Mouse (Mus musculus): ENCODE results near the gene Letm1. TPM values are rescaled to one million over a fixed set of nuclear protein-coding genes. Genes with fewer than 3 reads are reported as not detected.

The Letm1 gene
- polyA plus RNA-seq, 1 experiment from 2014 or later: 12.9 TPM

DNA sequence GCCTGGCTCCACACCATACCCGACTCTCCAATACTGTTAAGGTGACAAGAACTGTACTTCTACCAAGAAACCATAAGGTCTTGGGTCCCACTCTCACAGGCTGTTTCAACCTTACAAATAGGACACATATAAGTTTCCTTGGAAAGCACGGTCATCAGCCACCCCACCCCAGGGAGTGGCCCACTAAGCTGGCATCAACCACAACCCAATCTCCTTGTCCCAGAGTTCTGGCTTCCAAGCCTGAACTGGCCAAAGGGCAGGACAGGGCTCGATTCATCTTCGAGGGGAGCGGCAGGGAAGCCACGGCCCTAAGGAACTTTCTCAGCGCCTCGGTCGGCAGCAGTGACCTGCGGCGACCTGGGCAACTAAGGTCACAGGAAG is 663 bp downstream of the Letm1 start:
- peaks cover 15% of the 10 kb centered on the region for H3K4me1 ChIP-seq (ENCODE audit: control insufficient read depth, low read depth, low read length)
- no peaks in the 10 kb centered on the region for H3K27me3 ChIP-seq (ENCODE audit: control insufficient read depth, insufficient read depth, low read depth, low read length)
- peak overlapping the region; percentile 95 for H3K4me3 ChIP-seq (ENCODE audit: low read depth, low read length)
- no peaks in the 10 kb centered on the region for H3K36me3 ChIP-seq (ENCODE audit: control insufficient read depth, insufficient read depth)
- H3K27ac ChIP-seq (ENCODE audit: low read length): peak overlapping the region; percentile 53; the same call in 1 of the 2 replicates
- WGBS (ENCODE audit: insufficient replicate concordance): 3% methylated on average over 11 of the region's 11 CpGs
- peak; percentile 31 for ATAC-seq (ENCODE audit: low read depth)
- H3K9me3 ChIP-seq (replicated peaks; ENCODE audit: control insufficient read depth, low read length): no peaks in the 10 kb centered on the region
- H3K4me2 ChIP-seq (ENCODE audit: low read depth, low read length): peak overlapping the region; percentile 82
- peak overlapping the region; percentile 87 for H3K9ac ChIP-seq (ENCODE audit: low read depth, low read length)

DNA sequence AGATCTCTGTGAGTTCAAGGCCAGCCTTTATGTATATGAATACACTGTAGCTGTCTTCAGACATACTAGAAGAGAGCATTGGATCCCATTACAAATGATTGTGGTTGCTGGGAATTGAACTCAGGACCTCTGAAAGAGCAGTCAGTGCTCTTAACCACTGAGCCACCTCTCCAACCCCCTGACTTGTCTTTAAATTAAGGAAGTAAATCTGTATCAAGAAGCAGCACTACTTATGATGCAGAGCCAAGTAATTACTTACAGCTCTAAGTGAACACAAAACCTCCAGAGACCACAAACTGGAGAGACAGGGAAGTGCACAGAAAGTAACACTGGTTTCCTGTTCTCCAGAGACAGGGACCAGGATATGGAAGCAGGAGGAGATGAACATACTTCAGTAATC is 5.4 kb downstream of the Letm1 start:
- Histone ChIP-seq H3K27me3 (ENCODE audit: control insufficient read depth, insufficient read depth, low read depth, low read length) (no peaks in the 10 kb centered on the region), H3K9ac (ENCODE audit: low read depth, low read length) (no peak overlapping the region), H3K27ac (ENCODE audit: low read length) (no peak overlapping the region), H3K4me3 (ENCODE audit: low read depth, low read length) (no peak overlapping the region), H3K9me3 (replicated peaks; ENCODE audit: control insufficient read depth, low read length) (no peaks in the 10 kb centered on the region), H3K4me2 (ENCODE audit: low read depth, low read length) (no peak overlapping the region), H3K36me3 (ENCODE audit: control insufficient read depth, insufficient read depth) (no peaks in the 10 kb centered on the region), H3K4me1 (ENCODE audit: control insufficient read depth, low read depth, low read length) (peaks cover 9% of the 10 kb centered on the region)
- ATAC-seq (ENCODE audit: low read depth): no peak

DNA sequence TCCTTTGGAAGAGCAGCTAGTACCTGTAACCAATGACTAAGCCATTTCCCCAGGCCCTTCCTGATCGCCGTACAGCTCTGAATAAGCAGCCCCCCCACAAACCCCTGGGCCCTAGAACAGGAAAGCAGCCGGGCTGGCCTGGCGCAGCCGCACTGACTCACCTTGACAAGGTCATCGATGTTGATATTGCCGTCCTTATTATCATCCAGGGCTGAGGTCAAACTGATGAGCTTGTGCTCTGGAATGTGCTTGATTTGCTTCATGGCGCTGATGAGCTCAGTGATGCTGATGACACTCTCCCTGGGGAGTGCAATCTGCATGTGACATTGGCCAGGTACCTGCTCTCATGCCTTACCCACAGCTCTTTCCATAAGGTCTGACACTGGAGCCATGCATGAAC is 39.1 kb downstream of the Letm1 start:
- no peaks in the 10 kb centered on the region for H3K27me3 ChIP-seq (ENCODE audit: control insufficient read depth, insufficient read depth, low read depth, low read length)
- H3K9me3 ChIP-seq (replicated peaks; ENCODE audit: control insufficient read depth, low read length): no peaks in the 10 kb centered on the region
- no peak overlapping the region for H3K4me3 ChIP-seq (ENCODE audit: low read depth, low read length)
- H3K9ac ChIP-seq (ENCODE audit: low read depth, low read length): no peak overlapping the region
- H3K36me3 ChIP-seq (ENCODE audit: control insufficient read depth, insufficient read depth): peaks cover 2% of the 10 kb centered on the region
- 80% methylated on average over 8 of the region's 8 CpGs for WGBS (ENCODE audit: insufficient replicate concordance)
- no peaks in the 10 kb centered on the region; the same call in 1 of the 2 replicates for H3K4me1 ChIP-seq (ENCODE audit: control insufficient read depth, low read depth, low read length)
- H3K27ac ChIP-seq (ENCODE audit: low read length): no peak overlapping the region
- ATAC-seq (ENCODE audit: low read depth): no peak
- no peak overlapping the region for H3K4me2 ChIP-seq (ENCODE audit: low read depth, low read length)

DNA sequence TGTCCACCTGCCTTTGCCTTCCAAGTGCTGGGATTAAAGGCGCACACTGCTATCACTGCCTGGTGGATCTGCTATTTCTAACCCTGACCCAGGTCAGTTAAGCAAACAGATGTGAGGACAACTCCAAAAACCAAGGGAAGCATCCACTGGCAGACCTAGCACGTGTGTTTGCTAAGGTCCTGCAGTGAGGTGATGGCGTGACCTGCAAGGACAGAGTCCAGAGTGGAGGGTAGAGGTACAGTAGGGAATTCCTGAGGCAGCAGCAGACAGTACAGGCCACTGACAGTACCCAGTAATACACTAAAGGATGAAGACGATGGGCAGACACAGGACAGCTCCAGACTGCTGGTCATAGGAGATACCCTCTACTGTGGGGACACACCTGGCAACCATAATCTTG is 42.1 kb downstream of the Letm1 start:
- peak overlapping the region; percentile 29 for H3K27ac ChIP-seq (ENCODE audit: low read length)

DNA sequence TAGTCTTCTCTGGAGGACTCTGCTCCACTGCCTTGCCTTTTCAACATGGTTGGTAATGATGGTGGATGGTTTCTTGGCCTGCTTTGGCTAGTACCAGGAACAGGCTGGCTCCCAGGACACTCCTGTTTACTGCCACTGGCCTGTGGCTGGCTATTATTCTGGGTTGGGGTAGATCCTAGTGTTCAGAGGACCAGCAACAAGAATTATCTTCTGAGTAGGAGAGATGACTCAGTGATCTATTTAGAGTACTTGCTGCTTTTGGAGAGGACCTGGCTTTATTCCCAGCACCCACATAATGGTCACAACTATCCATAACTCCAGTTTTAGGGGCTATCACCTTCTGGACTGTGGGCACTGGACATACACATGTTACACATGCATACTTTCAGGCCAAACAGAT is 44.3 kb downstream of the Letm1 start:
- ATAC-seq (ENCODE audit: low read depth): no peak
- no peak overlapping the region for H3K4me3 ChIP-seq (ENCODE audit: low read depth, low read length)
- H3K9ac ChIP-seq (ENCODE audit: low read depth, low read length): no peak overlapping the region
- H3K27me3 ChIP-seq (ENCODE audit: control insufficient read depth, insufficient read depth, low read depth, low read length): no peaks in the 10 kb centered on the region
- H3K36me3 ChIP-seq (ENCODE audit: control insufficient read depth, insufficient read depth): no peaks in the 10 kb centered on the region
- no peak overlapping the region for H3K27ac ChIP-seq (ENCODE audit: low read length)
- no peaks in the 10 kb centered on the region; the same call in 1 of the 2 replicates for H3K4me1 ChIP-seq (ENCODE audit: control insufficient read depth, low read depth, low read length)
- H3K9me3 ChIP-seq (replicated peaks; ENCODE audit: control insufficient read depth, low read length): no peaks in the 10 kb centered on the region
- no peak overlapping the region for H3K4me2 ChIP-seq (ENCODE audit: low read depth, low read length)

More for the DNA sequence above, 42.1 kb downstream of the Letm1 start:
- Histone ChIP-seq H3K4me1 (ENCODE audit: control insufficient read depth, low read depth, low read length) (no peaks in the 10 kb centered on the region; the same call in 1 of the 2 replicates), H3K4me3 (ENCODE audit: low read depth, low read length) (no peak overlapping the region), H3K9ac (ENCODE audit: low read depth, low read length) (no peak overlapping the region), H3K27me3 (ENCODE audit: control insufficient read depth, insufficient read depth, low read depth, low read length) (no peaks in the 10 kb centered on the region), H3K4me2 (ENCODE audit: low read depth, low read length) (no peak overlapping the region), H3K9me3 (replicated peaks; ENCODE audit: control insufficient read depth, low read length) (no peaks in the 10 kb centered on the region), H3K36me3 (ENCODE audit: control insufficient read depth, insufficient read depth) (no peaks in the 10 kb centered on the region)
- WGBS (ENCODE audit: insufficient replicate concordance): 56% methylated on average over 4 of the region's 4 CpGs
- peak; percentile 92 for ATAC-seq (ENCODE audit: low read depth)

DNA sequence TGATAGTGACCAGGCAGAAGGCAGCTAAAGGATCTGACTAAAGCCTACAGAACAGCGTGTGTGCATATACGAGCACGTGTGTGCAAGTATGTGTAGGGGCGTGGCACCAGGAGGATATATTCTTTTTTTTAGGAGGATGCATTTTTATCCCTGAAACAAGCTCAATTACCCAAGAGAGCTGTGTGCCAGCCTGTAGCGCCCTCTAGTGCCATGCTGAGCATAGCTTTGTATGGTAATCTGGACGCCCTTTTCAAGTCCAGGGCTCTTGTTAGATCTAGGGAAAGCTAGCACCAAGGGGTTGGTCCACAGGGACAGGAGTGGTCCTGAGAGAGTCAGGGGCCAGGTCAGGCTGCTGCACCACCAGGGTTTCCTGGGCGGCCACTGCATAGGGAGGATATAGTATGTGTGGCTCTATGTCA is 44.7 kb downstream of the Letm1 start:
- Histone ChIP-seq H3K27ac (ENCODE audit: low read length) (no peak overlapping the region), H3K27me3 (ENCODE audit: control insufficient read depth, insufficient read depth, low read depth, low read length) (no peaks in the 10 kb centered on the region), H3K4me3 (ENCODE audit: low read depth, low read length) (no peak overlapping the region), H3K36me3 (ENCODE audit: control insufficient read depth, insufficient read depth) (no peaks in the 10 kb centered on the region), H3K9me3 (replicated peaks; ENCODE audit: control insufficient read depth, low read length) (no peaks in the 10 kb centered on the region), H3K4me1 (ENCODE audit: control insufficient read depth, low read depth, low read length) (no peaks in the 10 kb centered on the region; the same call in 1 of the 2 replicates), H3K4me2 (ENCODE audit: low read depth, low read length) (no peak overlapping the region), H3K9ac (ENCODE audit: low read depth, low read length) (no peak overlapping the region)
- 16% methylated on average over 7 of the region's 7 CpGs for WGBS (ENCODE audit: insufficient replicate concordance)
- ATAC-seq (ENCODE audit: low read depth): no peak

DNA sequence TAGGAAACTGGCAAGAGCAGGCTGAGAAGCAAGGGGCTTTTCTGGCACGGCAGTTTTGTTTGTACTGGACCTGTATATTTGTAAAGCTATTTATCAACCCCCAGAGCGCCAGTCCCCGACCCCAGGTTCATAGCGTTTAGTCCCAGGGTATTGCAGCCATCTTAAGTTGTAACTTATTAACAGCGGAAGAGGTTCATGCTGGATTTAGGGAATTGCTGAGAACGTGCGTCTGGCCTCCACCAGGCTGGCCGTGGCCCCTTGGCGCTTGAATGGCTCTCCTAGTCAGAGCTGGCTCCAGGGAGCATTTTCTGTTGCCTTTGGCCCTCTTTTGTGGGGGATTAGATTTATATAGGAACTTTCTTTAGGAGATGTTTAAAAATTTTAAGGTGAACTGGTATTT is 46.4 kb downstream of the Letm1 start:
- Histone ChIP-seq H3K27me3 (ENCODE audit: control insufficient read depth, insufficient read depth, low read depth, low read length) (no peaks in the 10 kb centered on the region), H3K9ac (ENCODE audit: low read depth, low read length) (no peak overlapping the region), H3K36me3 (ENCODE audit: control insufficient read depth, insufficient read depth) (no peaks in the 10 kb centered on the region; the same call in 1 of the 2 replicates), H3K4me3 (ENCODE audit: low read depth, low read length) (no peak overlapping the region), H3K9me3 (replicated peaks; ENCODE audit: control insufficient read depth, low read length) (no peaks in the 10 kb centered on the region), H3K27ac (ENCODE audit: low read length) (no peak overlapping the region), H3K4me2 (ENCODE audit: low read depth, low read length) (no peak overlapping the region), H3K4me1 (ENCODE audit: control insufficient read depth, low read depth, low read length) (no peaks in the 10 kb centered on the region; the same call in 1 of the 2 replicates)
- 65% methylated on average over 9 of the region's 9 CpGs for WGBS (ENCODE audit: insufficient replicate concordance)
- no peak for ATAC-seq (ENCODE audit: low read depth)

DNA sequence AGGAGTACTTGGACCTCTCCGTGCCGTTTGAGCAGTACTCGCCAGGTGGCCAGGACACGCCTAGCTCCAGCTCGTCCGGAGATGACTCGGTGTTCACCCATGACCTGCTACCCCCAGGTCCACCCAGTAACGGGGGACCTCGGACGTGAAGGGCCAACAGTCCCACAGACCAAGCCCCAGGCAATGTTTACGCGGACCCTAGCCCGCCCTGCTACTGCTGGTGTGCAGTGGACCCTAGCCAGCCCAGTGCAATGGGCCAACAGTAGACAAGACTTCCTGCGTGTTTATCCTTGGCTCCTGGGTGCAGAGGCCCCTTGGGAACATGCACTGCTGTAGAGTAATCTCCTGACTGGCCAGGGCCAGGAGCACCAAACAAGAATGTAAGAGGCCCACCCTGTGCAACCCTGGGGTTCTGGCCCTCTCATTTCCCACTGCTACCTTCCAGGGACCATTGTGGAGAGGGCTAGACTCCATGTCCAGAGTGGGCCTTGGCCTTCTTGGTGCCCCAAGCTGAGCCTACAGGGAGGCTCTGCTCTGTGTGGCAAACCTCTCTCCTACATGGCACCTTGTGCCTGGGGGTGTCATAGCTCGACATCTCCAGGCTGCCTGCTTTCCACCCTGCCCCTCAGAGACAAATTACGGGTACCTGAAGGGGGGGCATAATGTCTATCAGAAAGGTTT is 47.1 kb downstream of the Letm1 start:
- Histone ChIP-seq H3K36me3 (ENCODE audit: control insufficient read depth, insufficient read depth) (no peaks in the 10 kb centered on the region; the same call in 1 of the 2 replicates), H3K9me3 (replicated peaks; ENCODE audit: control insufficient read depth, low read length) (no peaks in the 10 kb centered on the region), H3K27ac (ENCODE audit: low read length) (no peak overlapping the region), H3K27me3 (ENCODE audit: control insufficient read depth, insufficient read depth, low read depth, low read length) (no peaks in the 10 kb centered on the region), H3K9ac (ENCODE audit: low read depth, low read length) (no peak overlapping the region), H3K4me1 (ENCODE audit: control insufficient read depth, low read depth, low read length) (no peaks in the 10 kb centered on the region), H3K4me3 (ENCODE audit: low read depth, low read length) (no peak overlapping the region), H3K4me2 (ENCODE audit: low read depth, low read length) (no peak overlapping the region)
- 83% methylated on average over 16 of the region's 16 CpGs for WGBS (ENCODE audit: insufficient replicate concordance)
- ATAC-seq (ENCODE audit: low read depth): no peak

DNA sequence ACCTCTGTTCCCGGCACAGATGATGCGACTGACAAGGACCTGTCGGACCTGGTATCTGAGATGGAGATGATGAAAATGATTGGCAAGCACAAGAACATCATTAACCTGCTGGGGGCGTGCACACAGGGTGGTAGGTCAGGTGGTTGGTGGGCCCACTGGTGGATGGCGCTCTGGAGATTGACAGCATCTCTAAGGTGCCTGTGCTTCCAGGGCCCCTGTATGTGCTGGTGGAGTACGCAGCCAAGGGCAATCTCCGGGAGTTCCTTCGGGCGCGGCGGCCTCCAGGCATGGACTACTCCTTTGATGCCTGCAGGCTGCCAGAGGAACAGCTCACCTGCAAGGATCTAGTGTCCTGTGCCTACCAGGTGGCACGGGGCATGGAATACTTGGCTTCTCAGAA is 48.8 kb downstream of the Letm1 start:
- no peaks in the 10 kb centered on the region for H3K4me1 ChIP-seq (ENCODE audit: control insufficient read depth, low read depth, low read length)
- ATAC-seq (ENCODE audit: low read depth): no peak
- H3K36me3 ChIP-seq (ENCODE audit: control insufficient read depth, insufficient read depth): no peaks in the 10 kb centered on the region; the same call in none of the 2 replicates
- H3K9me3 ChIP-seq (replicated peaks; ENCODE audit: control insufficient read depth, low read length): no peaks in the 10 kb centered on the region
- no peak overlapping the region for H3K4me2 ChIP-seq (ENCODE audit: low read depth, low read length)
- no peak overlapping the region for H3K4me3 ChIP-seq (ENCODE audit: low read depth, low read length)
- no peaks in the 10 kb centered on the region for H3K27me3 ChIP-seq (ENCODE audit: control insufficient read depth, insufficient read depth, low read depth, low read length)
- no peak overlapping the region for H3K9ac ChIP-seq (ENCODE audit: low read depth, low read length)
- 87% methylated on average over 12 of the region's 12 CpGs for WGBS (ENCODE audit: insufficient replicate concordance)
- no peak overlapping the region for H3K27ac ChIP-seq (ENCODE audit: low read length)

All from liver, embryonic 16.5 days (tissue).